Mouse (Mus musculus): ENCODE results near the gene Hoxc13.

Gene Hoxc13

DNA sequence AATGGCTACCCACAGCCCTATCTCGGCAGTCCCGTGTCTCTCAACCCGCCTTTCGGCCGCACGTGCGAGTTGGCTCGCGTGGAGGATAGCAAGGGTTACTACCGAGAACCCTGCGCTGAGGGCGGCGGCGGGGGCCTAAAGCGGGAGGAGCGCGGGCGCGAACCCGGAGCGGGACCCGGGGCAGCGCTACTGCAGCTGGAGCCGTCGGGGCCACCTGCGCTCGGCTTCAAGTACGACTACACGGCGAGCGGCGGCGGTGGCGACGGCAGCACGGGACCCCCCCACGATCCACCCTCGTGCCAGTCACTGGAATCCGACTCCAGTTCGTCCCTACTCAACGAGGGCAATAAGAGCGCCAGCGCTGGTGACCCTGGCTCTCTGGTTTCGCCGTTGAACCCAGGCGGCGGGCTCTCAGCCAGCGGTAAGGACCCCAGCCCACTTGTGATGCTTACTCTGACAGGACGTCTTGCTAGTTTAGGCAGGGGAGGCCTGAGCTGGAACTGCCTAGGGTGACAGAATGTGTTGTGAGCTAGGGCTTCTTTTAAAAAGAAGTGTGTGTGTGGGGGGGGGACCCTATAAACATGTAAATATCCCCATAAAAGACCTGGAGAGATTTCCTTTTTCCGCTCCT lies 16.2 kb downstream of the Hoxc13 start:
- no peak for DNase-seq

- no peak for DNase-seq
These were observed 18.6 kb downstream of the Hoxc13 start for GRCm38 (mm10) chr15:102939256-102940155.

- DNase-seq: no peak
These were observed 22.0 kb downstream of the Hoxc13 start for GRCm38 (mm10) chr15:102942739-102943467.

DNA sequence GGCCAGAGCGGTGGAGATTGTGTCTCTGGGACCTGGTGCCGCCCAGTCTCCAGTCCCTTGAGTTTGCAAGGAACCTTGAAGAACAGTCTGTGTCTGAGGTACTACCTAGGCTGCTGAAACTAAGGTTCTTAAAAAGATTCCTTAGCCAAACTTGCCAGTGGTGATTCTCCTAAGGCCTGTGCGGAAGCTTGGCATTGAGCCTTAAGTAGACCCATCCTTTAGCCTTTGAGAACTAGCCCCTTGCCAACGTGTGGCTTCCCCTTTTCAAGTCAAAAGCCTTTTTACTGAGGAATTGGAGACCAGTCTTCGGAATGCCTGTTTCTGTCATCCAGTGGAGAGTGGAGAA lies 22.5 kb downstream of the Hoxc13 start:
- DNase-seq: no peak

DNA sequence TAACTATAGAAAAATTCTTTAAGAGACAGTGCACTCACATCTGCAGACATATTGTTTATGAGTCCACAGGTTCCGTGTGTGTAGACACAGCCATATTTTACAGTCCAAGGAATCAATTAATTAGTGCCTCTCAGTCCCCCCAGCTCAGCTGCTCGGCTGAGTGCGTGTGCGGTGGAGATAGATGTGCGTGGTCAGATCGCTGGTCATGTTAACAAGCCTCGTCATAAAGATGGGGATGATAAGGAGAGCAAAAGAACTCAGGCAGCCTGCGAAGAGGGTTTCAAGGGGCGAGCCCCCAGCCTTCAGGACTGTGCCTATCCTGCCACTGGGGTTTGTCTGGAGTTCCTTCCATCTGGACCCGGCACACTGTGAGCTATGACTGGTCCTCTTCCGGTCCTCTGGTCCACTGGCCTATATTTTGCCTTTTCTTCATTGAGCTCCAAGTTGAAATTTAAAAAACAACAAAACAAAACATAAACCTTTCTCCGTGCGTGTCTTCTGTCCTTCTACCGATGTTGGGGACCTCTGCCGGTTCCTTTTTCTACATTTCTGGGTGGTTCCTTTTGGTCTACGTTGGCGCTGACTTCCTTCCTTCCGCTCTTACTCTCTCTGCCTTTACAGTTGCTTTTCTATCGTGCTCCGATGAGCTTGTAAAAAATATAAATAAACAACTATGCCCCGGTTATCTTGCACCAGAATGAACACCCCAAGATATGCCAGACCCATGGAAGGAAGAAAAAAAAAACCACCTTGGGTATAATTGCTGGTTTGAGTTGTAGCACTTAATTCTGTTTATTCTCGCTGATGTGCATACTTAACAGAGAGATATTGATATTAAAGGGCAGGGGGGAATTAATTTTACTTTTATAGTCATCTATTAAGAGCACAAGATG lies 24.5 kb downstream of the Hoxc13 start:
- no peak for DNase-seq

DNA sequence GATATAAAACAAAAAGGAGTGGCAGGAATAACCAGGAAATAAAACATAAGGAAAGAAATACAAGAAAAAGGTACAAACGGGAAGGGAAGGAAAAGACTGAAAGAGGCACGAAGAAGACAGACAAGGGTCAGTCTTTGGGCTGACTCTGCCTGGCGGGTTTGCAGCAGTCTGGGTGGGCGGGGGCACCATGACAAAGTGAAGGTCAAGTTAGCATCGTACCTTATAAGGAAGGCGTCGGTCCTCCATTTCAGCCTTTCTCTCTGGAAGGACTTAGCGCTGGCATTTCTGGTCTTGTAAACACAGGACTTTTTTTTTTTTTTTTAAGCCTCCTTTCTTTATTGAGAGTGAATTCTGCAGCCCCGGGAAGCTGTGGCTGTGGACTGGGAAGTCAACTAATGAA lies 26.4 kb downstream of the Hoxc13 start:
- DNase-seq: no peak

DNA sequence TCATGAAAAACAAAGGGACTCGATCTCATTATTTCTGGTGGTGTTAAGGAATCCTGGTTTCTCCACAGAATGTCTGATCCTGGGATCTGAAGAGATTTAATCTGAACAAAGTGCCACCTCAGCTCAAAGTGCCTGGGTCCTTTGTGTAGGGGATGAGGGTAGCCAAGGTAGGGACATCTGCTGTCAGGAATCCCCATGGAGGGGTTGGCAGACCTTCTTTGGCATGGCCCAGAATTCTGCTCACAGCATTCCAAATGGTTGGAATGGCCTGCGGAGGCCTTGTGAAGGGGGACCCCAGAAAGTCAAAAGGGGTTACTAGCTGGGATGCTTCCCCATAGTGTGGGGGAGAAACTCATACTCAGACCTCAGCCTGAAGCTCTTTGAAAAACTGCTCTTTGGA lies 27.9 kb downstream of the Hoxc13 start:
- no peak for DNase-seq

DNA sequence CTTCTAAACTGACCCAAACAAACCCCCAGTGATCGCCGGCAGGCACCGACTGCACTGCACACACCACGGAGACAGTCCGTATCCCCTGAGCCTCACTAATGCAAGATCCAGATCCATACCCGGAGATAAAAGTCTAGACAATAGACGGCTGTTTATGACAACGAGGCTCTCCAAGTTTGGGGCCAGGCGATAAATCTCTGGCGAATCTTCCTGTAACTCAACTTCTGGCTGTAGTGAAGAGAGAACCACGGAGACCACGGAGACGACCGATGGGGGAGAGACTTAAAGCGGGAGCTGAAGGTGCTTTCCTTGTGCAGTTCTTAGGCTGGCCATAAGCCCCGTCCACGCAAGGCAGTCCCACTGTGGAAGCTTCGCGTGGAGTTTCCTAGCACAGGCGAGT lies 28.8 kb downstream of the Hoxc13 start:
- DNase-seq: no peak

DNA sequence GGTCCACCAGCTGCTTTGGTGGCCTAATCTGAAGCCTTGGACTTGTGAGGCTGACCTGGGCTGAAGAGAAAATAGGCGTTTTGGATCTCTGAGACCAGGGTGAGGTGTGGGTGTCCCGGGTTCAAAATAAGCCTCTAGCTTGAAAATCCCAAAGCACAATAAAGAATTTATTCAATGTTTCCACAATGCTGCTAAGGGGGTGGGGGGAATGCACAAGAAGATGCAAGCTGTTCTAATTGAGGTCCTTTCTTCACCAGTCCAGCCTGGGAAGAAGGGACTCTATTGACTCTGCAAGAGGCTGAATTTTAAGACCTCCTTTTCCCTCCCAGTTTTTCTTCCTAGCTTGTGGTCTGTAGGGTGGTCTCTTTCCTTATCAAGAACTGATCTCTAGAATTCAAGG lies 30.0 kb downstream of the Hoxc13 start:
- DNase-seq: no peak

DNA sequence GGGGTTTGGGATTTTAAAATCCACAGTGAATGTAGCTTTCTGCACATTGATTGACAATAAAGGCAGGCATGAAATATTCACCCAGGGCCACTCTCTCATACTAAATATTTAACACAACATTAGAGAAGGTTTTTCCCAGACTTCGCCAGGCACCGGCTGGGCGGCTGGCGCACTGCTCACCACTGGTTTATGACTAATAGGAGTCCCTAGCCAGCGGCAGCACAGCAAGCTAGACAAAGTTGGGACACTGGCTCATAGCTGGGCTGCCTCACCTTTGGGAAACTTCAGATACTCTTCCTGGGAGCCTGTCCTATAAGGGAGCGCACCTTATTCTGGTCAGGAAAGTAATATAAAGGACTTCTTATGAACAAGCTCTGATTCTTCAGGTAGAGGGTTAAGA lies 32.7 kb downstream of the Hoxc13 start:
- DNase-seq: no peak

- DNase-seq: no peak
These were observed 33.5 kb downstream of the Hoxc13 start, which contains the start of gene Hoxc11 for GRCm38 (mm10) chr15:102954192-102955006. Gene Hoxc11, plus strand, starts transcription at chr15:102954427.

DNA sequence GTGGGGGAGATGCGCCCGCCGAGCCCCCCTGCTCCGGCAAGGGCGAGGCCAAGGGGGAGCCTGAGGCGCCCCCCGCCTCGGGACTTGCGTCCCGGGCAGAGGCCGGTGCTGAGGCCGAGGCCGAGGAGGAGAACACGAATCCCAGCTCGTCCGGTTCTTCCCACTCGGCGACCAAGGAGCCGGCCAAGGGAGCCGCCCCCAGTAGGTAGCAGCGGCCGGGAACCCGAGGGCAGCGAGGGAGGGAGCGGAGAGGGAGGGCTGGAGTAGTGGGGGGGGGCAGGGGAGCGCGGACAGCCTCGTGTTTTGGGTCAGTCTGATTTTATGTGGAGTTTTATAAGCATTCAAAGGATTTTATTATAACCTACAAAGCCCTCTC lies 34.1 kb downstream of the Hoxc13 start:
- DNase-seq: no peak

GRCm38 (mm10) chr15:102955833-102956640 lies 35.1 kb downstream of the Hoxc13 start:
- DNase-seq: no peak

- DNase-seq: no peak
These were observed 36.0 kb downstream of the Hoxc13 start for GRCm38 (mm10) chr15:102956906-102957305.

DNA sequence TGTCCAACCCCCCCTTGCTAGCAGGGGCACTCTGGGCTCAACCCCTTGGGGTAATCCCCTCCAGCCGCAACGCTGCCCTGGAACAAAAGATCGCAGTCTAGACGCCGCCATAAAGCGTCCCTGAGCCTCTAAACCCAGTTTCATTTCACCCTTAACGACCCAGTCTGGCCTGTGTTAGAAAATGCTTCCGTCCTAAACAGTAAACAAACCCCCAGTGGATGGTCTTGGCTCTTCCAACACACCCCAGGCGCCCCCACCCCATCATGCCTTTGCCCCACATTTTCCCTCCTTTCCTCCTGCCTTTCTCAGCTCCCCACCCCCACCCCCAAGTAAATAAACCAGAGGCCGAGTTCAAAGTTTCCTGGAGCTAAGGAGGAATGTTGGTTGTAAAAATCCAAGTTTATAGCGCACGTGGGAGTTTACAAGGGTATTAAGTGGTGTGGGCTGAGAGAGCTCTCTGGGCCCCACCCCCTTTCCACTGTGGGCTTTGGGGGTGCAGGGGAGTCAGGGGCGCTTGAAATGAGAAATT lies 38.8 kb downstream of the Hoxc13 start:
- no peak for DNase-seq

GRCm38 (mm10) chr15:102961728-102962127 lies 40.8 kb downstream of the Hoxc13 start:
- DNase-seq: no peak

DNA sequence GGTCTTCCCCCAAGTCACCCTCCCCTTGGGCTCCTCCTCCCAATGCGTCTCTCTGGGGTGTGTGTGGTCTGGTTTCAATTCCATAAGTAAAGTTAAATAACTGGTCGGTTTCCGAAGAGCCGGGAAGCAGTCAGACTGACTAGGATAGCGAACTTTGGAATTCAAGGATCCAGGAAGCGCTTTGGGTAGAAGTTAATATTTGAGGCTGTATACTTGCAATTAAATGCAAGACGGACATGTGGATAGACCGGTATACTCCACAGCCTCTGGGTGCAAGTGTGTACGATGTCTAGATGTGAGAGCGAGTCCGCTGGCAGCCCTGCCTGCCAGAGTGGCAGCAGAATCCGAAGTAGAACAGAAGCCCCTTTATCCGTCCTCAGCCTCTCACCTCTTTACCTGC lies 41.6 kb downstream of the Hoxc13 start:
- no peak for DNase-seq

DNA sequence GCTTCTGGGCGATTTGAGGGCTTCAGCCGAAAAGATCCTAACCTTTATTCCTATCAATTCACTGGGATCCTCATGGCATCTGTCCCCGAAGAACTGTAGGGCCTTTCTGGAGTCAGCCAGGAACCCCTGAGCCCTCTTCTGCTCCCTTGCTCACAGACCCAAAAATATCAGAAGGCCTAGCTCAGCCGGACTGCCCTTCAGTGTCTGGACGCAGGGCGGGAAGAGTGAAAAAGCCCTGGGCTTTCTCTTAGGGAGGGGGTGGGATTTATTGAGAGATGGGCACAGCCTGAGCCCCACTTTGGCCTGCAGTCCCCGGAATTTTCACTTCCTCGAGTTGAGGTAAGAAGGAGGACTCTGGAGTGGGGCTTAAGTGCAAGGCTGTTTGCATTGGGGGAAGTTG lies 42.4 kb downstream of the Hoxc13 start:
- DNase-seq: no peak

- no peak for DNase-seq
These were observed 43.1 kb downstream of the Hoxc13 start for GRCm38 (mm10) chr15:102963671-102964640.

All from right cerebral cortex, postnatal 14 days (tissue).